Mouse (Mus musculus): ENCODE results near the gene Prss53.

- TF ChIP-seq CTCF (IDR thresholded peaks at IDR 0.05; ENCODE audit: extremely low read depth, insufficient read length, insufficient replicate concordance, low read depth, low read length) (no peak), POLR2A (IDR thresholded peaks at IDR 0.05; ENCODE audit: low read depth, low read length) (no peak)
These were observed 11.5 kb downstream of the Prss53 start for GRCm38 (mm10) chr7:127879301-127879700.

Measured in small intestine, adult 2 months (tissue).